Mouse (Mus musculus): ENCODE measurements around the gene Rngtt.

GRCm38 (mm10) chr4:33378894-33379293 lies 68.8 kb downstream of the Rngtt start:
- TF ChIP-seq CTCF (IDR thresholded peaks at IDR 0.05; ENCODE audit: control insufficient read depth, insufficient read depth, low read length), result no peak
- TF ChIP-seq POLR2A (IDR thresholded peaks at IDR 0.05; ENCODE audit: borderline replicate concordance, control insufficient read depth, low read depth, low read length), result no peak
